Mouse (Mus musculus) stomach, embryonic 15.5 days (tissue): Measurements from ENCODE around the gene Mrgbp. TPM values are rescaled to one million over a fixed set of nuclear protein-coding genes. Genes with fewer than 3 reads are reported as not detected.
A peak's percentile ranks its signal among the peaks of the same experiment; 100 is the strongest.

Experiments used
- ATAC-seq: fragments of 200-750 bp; cut with Nextera tagmentation; 2 replicates; pipeline ENCODE4 v1.8.0; 2017; ENCODE audit warnings: low read depth, moderate number of reproducible peaks, moderate TSS enrichment; ENCODE audit not compliant: insufficient read depth, low FRiP score
- H3K27ac ChIP-seq: fragments of 300-500 bp; sonication (generic); 2 replicates; pipeline ENCODE4 v1.5.1; 2015; ENCODE audit warnings: mild to moderate bottlenecking, inconsistent platforms
- H3K27me3 ChIP-seq: fragments of 300-500 bp; sonication (generic); replicated peaks from 2 replicates; pipeline ENCODE4 v1.6.1; 2015; ENCODE audit warnings: inconsistent platforms
- H3K36me3 ChIP-seq: fragments of 300-500 bp; sonication (generic); 2 replicates; pipeline ENCODE4 v1.6.1; 2015; ENCODE audit warnings: inconsistent platforms
- H3K4me1 ChIP-seq: fragments of 300-500 bp; sonication (generic); 2 replicates; pipeline ENCODE4 v1.6.1; 2015; ENCODE audit warnings: inconsistent platforms
- H3K4me2 ChIP-seq: fragments of 300-500 bp; sonication (generic); 2 replicates; pipeline ENCODE4 v1.6.1; 2015; ENCODE audit warnings: mild to moderate bottlenecking, inconsistent platforms
- H3K4me3 ChIP-seq: fragments of 300-500 bp; sonication (generic); replicated peaks from 2 replicates; pipeline ENCODE4 v1.5.1; 2015; ENCODE audit warnings: inconsistent platforms
- H3K9ac ChIP-seq: fragments of 300-500 bp; sonication (generic); 2 replicates; pipeline ENCODE4 v1.6.1; 2015; ENCODE audit warnings: inconsistent platforms
- H3K9me3 ChIP-seq: fragments of 300-500 bp; sonication (generic); 2 replicates; pipeline ENCODE4 v1.6.1; 2016; ENCODE audit warnings: inconsistent platforms
- WGBS: fragments of 180-500 bp; shearing (Covaris S2); methylation state at CpG from one replicate; pipeline ENCODE4 v1.1.7; 2015; 5-methylcytosine and 5-hydroxymethylcytosine counted together
- polyA plus RNA-seq: library from polyadenylated mRNA; unstranded; fragments of >200 nt; fragmentation: Nextera tagmentation; extraction: Ambion mirVana; gene quantifications from 2 replicates; pipeline ENCODE4 v1.2.1, GENCODE M21; 2015

Mrgbp gene
- polyA plus RNA-seq, 1 experiment from 2014 or later = 25.5 TPM

DNA sequence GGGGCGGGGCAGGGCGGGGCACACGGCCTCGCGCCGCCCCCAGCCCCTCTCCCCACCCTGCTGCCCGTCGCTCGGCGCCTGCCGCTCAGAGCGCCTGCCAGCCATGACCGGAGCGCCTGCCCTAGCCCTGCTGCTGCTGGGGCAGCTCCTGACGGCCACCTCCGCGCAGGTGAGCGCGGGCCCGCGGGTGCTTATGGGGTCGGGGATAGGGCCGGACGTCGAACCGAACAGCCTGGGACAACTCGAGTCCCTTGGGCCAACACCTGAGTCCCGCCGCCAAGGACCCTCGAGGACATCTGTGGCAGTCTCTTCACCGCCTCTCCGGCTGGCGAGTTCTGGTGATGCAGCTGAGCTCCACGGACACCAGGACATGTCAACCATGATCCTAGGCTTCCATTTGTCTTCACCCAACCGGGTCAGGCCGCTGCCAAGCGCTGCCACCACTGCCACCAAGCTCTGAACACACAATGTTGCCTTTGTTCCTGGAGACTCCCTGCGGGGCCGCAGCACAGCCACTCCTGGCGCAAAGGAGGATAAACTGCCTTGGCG lies 17.1 kb downstream of the Mrgbp start:
- ATAC-seq = no peak
- Histone ChIP-seq H3K36me3 (peaks cover 22% of the 10 kb centered on the region), H3K27me3 (peaks cover 19% of the 10 kb centered on the region), H3K9ac (no peak overlapping the region), H3K4me1 (peaks cover 12% of the 10 kb centered on the region), H3K4me2 (peak overlapping the region; percentile 50), H3K27ac (no peak overlapping the region), H3K9me3 (no peaks in the 10 kb centered on the region), H3K4me3 (peak overlapping the region; percentile 27)
- 4% methylated on average over 37 of the region's 41 CpGs for WGBS

DNA sequence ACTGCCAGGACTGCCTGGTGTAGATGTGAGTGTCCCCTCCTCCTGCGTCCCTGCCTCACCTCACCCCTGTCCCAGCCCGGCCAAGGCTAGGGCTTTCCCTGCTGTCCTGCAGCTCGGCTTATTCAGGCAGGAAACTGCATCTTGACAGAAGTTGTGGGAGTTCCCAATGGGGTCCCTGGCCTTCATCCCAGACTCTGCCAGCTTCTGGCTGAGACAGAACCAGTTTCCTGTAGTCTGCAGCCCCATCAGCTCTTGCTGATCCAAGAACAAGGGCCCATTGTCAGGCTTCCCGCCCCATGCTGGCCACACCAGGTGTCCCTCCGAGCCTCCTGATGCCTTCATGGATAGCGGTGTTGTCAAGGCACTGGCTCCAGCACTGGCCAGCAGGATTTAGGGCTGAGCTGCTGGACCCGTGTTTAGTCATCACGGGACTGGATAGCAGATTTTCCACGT lies 19.5 kb downstream of the Mrgbp start:
- peaks cover 19% of the 10 kb centered on the region for H3K27me3 ChIP-seq
- H3K4me3 ChIP-seq = no peak overlapping the region
- no peak overlapping the region for H3K4me2 ChIP-seq
- H3K27ac ChIP-seq = 0 out of 2 replicates have a peak overlapping the region, but pooled peaks have one; percentile 21
- no peak; the same call in 1 of the 2 replicates for ATAC-seq
- peaks cover 12% of the 10 kb centered on the region for H3K4me1 ChIP-seq
- H3K9ac ChIP-seq = no peak overlapping the region
- no peaks in the 10 kb centered on the region for H3K9me3 ChIP-seq
- H3K36me3 ChIP-seq = 0 out of 2 replicates have a peak, but pooled peaks cover 1% of the 10 kb centered on the region
- WGBS = 24% methylated on average over 9 of the region's 9 CpGs

DNA sequence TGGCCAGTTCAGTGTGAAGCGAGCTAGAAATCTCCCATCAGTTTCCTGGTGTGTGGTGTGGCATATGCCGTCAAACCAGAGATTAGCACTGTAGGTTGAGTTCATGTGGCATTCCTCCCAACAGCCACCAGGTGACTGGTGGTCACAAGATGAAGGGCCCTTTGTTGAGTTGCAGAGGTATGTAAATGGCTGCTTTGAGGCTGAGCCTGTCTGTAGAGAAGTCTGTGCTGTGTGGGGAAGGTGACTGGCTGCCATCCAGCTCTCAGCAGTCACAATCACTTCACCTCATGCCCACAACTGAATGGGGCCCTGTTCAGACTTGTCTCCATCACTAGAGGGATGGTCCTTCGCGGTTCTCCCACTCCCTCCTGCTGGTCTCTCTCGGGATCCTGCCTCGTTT lies 23.7 kb downstream of the Mrgbp start:
- WGBS = 51% methylated on average over 6 of the region's 6 CpGs
- H3K4me2 ChIP-seq = no peak overlapping the region
- no peak for ATAC-seq
- H3K27me3 ChIP-seq = 0 out of 2 replicates have a peak, but pooled peaks cover 1% of the 10 kb centered on the region
- H3K9ac ChIP-seq = no peak overlapping the region
- H3K36me3 ChIP-seq = no peaks in the 10 kb centered on the region
- H3K9me3 ChIP-seq = no peaks in the 10 kb centered on the region
- H3K27ac ChIP-seq = no peak overlapping the region
- no peak overlapping the region for H3K4me3 ChIP-seq
- no peaks in the 10 kb centered on the region for H3K4me1 ChIP-seq

DNA sequence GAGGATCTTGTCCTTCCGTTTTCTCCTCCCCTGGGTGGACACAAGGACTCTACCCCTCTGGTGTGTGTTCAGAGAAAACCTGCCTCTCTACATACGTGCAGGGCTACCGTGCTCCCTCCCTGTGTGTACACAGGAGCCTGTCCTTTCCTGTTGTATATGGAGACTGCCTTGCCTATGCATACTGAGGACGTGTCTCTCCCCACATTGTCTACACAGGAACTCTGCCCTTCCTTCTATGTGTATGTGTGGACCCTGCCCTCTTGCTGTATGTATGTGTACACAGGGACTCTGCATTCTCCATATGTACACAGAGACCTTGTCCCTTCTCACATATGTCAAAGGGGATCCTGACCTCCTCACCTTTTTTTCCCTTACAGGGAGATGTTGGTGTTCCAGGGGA lies 29.2 kb downstream of the Mrgbp start:
- Histone ChIP-seq H3K4me3 (no peak overlapping the region), H3K36me3 (no peaks in the 10 kb centered on the region), H3K27ac (no peak overlapping the region), H3K4me2 (no peak overlapping the region), H3K9ac (no peak overlapping the region), H3K9me3 (no peaks in the 10 kb centered on the region), H3K27me3 (no peaks in the 10 kb centered on the region), H3K4me1 (no peaks in the 10 kb centered on the region)
- WGBS = 61% methylated on average over 4 of the region's 4 CpGs
- ATAC-seq = peak; percentile 71

DNA sequence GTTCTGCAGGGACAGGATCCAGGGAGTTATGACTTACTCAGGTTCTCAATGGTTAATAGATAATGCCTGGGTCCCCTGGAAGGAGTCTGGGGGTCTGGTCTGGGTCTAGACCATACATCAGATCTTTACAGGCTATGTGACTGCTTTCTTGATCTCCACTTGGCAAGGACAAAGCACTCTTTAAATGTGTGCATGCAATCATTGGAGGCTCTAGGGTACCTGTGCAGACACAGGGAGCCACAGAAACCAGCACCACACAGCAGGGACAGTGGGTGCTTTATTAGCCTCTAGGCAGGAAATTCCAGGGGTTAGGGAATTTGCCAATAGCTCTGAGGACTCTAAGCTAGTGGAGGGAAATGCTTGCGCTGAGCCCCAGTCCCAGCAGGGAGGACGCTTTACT lies 30.8 kb downstream of the Mrgbp start:
- no peaks in the 10 kb centered on the region for H3K4me1 ChIP-seq

More for the DNA sequence above, 30.8 kb downstream of the Mrgbp start:
- no peak overlapping the region for H3K9ac ChIP-seq
- H3K27me3 ChIP-seq = no peaks in the 10 kb centered on the region
- no peak for ATAC-seq
- no peaks in the 10 kb centered on the region for H3K9me3 ChIP-seq
- 71% methylated on average over 2 of the region's 2 CpGs for WGBS
- no peak overlapping the region for H3K4me2 ChIP-seq
- no peak overlapping the region for H3K27ac ChIP-seq
- H3K4me3 ChIP-seq = no peak overlapping the region
- H3K36me3 ChIP-seq = no peaks in the 10 kb centered on the region

Other genes with a start within 250 kb of the Mrgbp start
- gene Gata5, start 246.6 kb upstream of the Mrgbp start, polyA plus RNA-seq = 5.5 and 6.0 TPM in 2 replicates
- gene Slco4a1, start 125.1 kb upstream of the Mrgbp start, polyA plus RNA-seq = 3.1 and 4.0 TPM in 2 replicates
- 0.89 and 1.3 TPM in 2 replicates for gene Ntsr1, start 81.3 kb upstream of the Mrgbp start, polyA plus RNA-seq
- 45.2 and 48.1 TPM in 2 replicates for gene Ogfr, start 7.9 kb downstream of the Mrgbp start, polyA plus RNA-seq
- 9.3 and 15.2 TPM in 2 replicates for gene Col9a3, start 16.5 kb downstream of the Mrgbp start, polyA plus RNA-seq
- gene Tcfl5, start 61.4 kb downstream of the Mrgbp start, polyA plus RNA-seq = 0.12 and 0.21 TPM in 2 replicates
- gene Dido1, start 128.7 kb downstream of the Mrgbp start, polyA plus RNA-seq = 25.2 and 26.8 TPM in 2 replicates
- gene Gid8, start 128.8 kb downstream of the Mrgbp start, polyA plus RNA-seq = 61.4 TPM in 2 replicates
- 3.8 and 4.3 TPM in 2 replicates for gene Slc17a9, start 144.0 kb downstream of the Mrgbp start, polyA plus RNA-seq
- gene Bhlhe23, start 195.6 kb downstream of the Mrgbp start, polyA plus RNA-seq = 0.08 and 0.14 TPM in 2 replicates